Mouse (Mus musculus): ENCODE data around the gene Chga. TPM values are rescaled to one million over a fixed set of nuclear protein-coding genes. Genes with fewer than 3 reads are reported as not detected.

The Chga gene
- polyA plus RNA-seq, 1 experiment from 2014 or later = 0.70 TPM

GRCm38 (mm10) chr12:102524760-102525159 is 30.0 kb upstream of the Chga start:
- peaks cover 80% of the 10 kb centered on the region for H3K27me3 ChIP-seq
- no peak overlapping the region for H3K4me2 ChIP-seq
- H3K4me1 ChIP-seq (replicated peaks) = peaks cover 6% of the 10 kb centered on the region
- ATAC-seq (ENCODE audit: insufficient number of reproducible peaks, insufficient read depth, low FRiP score, low TSS enrichment, low read depth) = no peak
- WGBS = 18% methylated on average over 6 of the region's 6 CpGs
- H3K27ac ChIP-seq = no peak overlapping the region
- H3K9ac ChIP-seq (replicated peaks) = no peak overlapping the region
- no peak overlapping the region for H3K4me3 ChIP-seq (replicated peaks)
- no peaks in the 10 kb centered on the region for H3K36me3 ChIP-seq
- H3K9me3 ChIP-seq = no peaks in the 10 kb centered on the region

GRCm38 (mm10) chr12:102527989-102528388 is 26.8 kb upstream of the Chga start:
- Histone ChIP-seq H3K36me3 (no peaks in the 10 kb centered on the region), H3K9me3 (no peaks in the 10 kb centered on the region), H3K27me3 (peaks cover 70% of the 10 kb centered on the region), H3K4me1 (replicated peaks) (no peaks in the 10 kb centered on the region), H3K9ac (replicated peaks) (no peak overlapping the region), H3K4me3 (replicated peaks) (no peak overlapping the region), H3K27ac (no peak overlapping the region), H3K4me2 (no peak overlapping the region)
- no peak for ATAC-seq (ENCODE audit: insufficient number of reproducible peaks, insufficient read depth, low FRiP score, low TSS enrichment, low read depth)
- WGBS = 71% methylated on average over 5 of the region's 5 CpGs

GRCm38 (mm10) chr12:102535796-102536195 is 19.0 kb upstream of the Chga start:
- no peak overlapping the region for H3K4me3 ChIP-seq (replicated peaks)
- no peak overlapping the region for H3K27ac ChIP-seq
- H3K36me3 ChIP-seq = no peaks in the 10 kb centered on the region
- no peaks in the 10 kb centered on the region for H3K9me3 ChIP-seq
- H3K9ac ChIP-seq (replicated peaks) = no peak overlapping the region
- 68% methylated on average over 1 of the region's 1 CpGs for WGBS
- peaks cover 65% of the 10 kb centered on the region for H3K27me3 ChIP-seq
- no peak overlapping the region for H3K4me2 ChIP-seq
- no peak for ATAC-seq (ENCODE audit: insufficient number of reproducible peaks, insufficient read depth, low FRiP score, low TSS enrichment, low read depth)
- no peaks in the 10 kb centered on the region for H3K4me1 ChIP-seq (replicated peaks)

- ATAC-seq (ENCODE audit: insufficient number of reproducible peaks, insufficient read depth, low FRiP score, low TSS enrichment, low read depth) = no peak
- H3K9ac ChIP-seq (replicated peaks) = no peak overlapping the region
- no peaks in the 10 kb centered on the region for H3K36me3 ChIP-seq
- H3K4me2 ChIP-seq = no peak overlapping the region
- no peaks in the 10 kb centered on the region for H3K9me3 ChIP-seq
- H3K27ac ChIP-seq = no peak overlapping the region
- no peaks in the 10 kb centered on the region for H3K4me1 ChIP-seq (replicated peaks)
- WGBS = 43% methylated on average over 8 of the region's 8 CpGs
- peaks cover 43% of the 10 kb centered on the region for H3K27me3 ChIP-seq
- H3K4me3 ChIP-seq (replicated peaks) = no peak overlapping the region
Measured at GRCm38 (mm10) chr12:102540278-102540677, 14.5 kb upstream of the Chga start.

GRCm38 (mm10) chr12:102541168-102541567 is 13.6 kb upstream of the Chga start:
- ATAC-seq (ENCODE audit: insufficient number of reproducible peaks, insufficient read depth, low FRiP score, low TSS enrichment, low read depth) = no peak
- no peak overlapping the region for H3K27ac ChIP-seq
- no peak overlapping the region for H3K4me3 ChIP-seq (replicated peaks)
- H3K36me3 ChIP-seq = no peaks in the 10 kb centered on the region
- no peak overlapping the region for H3K4me2 ChIP-seq
- H3K9me3 ChIP-seq = no peaks in the 10 kb centered on the region
- no peaks in the 10 kb centered on the region for H3K4me1 ChIP-seq (replicated peaks)
- H3K9ac ChIP-seq (replicated peaks) = no peak overlapping the region
- WGBS = 95% methylated on average over 7 of the region's 7 CpGs
- H3K27me3 ChIP-seq = peaks cover 40% of the 10 kb centered on the region

- Histone ChIP-seq H3K27ac (no peak overlapping the region), H3K27me3 (peaks cover 24% of the 10 kb centered on the region; the same call in 1 of the 2 replicates), H3K9me3 (no peaks in the 10 kb centered on the region), H3K36me3 (no peaks in the 10 kb centered on the region), H3K4me3 (replicated peaks) (no peak overlapping the region), H3K9ac (replicated peaks) (no peak overlapping the region), H3K4me1 (replicated peaks) (no peaks in the 10 kb centered on the region), H3K4me2 (no peak overlapping the region)
- ATAC-seq (ENCODE audit: insufficient number of reproducible peaks, insufficient read depth, low FRiP score, low TSS enrichment, low read depth) = no peak
- WGBS = 65% methylated on average over 6 of the region's 6 CpGs
Measured at GRCm38 (mm10) chr12:102545122-102545521, 9.6 kb upstream of the Chga start.

- Histone ChIP-seq H3K4me3 (replicated peaks) (no peak overlapping the region), H3K27me3 (peaks cover 55% of the 10 kb centered on the region), H3K36me3 (no peaks in the 10 kb centered on the region), H3K4me1 (replicated peaks) (peaks cover 4% of the 10 kb centered on the region; the same call in 1 of the 2 replicates), H3K9me3 (no peaks in the 10 kb centered on the region), H3K9ac (replicated peaks) (no peak overlapping the region), H3K27ac (no peak overlapping the region), H3K4me2 (no peak overlapping the region)
- ATAC-seq (ENCODE audit: insufficient number of reproducible peaks, insufficient read depth, low FRiP score, low TSS enrichment, low read depth) = peak; percentile 69; the same call in 1 of the 2 replicates
- 4% methylated on average over 11 of the region's 11 CpGs for WGBS
Measured at GRCm38 (mm10) chr12:102550529-102550928, 4.2 kb upstream of the Chga start.

GRCm38 (mm10) chr12:102551186-102551585 is 3.6 kb upstream of the Chga start:
- H3K27ac ChIP-seq = no peak overlapping the region
- H3K9ac ChIP-seq (replicated peaks) = no peak overlapping the region
- peaks cover 61% of the 10 kb centered on the region for H3K27me3 ChIP-seq
- peaks cover 4% of the 10 kb centered on the region; the same call in 1 of the 2 replicates for H3K4me1 ChIP-seq (replicated peaks)
- H3K36me3 ChIP-seq = no peaks in the 10 kb centered on the region
- no peak for ATAC-seq (ENCODE audit: insufficient number of reproducible peaks, insufficient read depth, low FRiP score, low TSS enrichment, low read depth)
- no peak overlapping the region for H3K4me2 ChIP-seq
- H3K4me3 ChIP-seq (replicated peaks) = no peak overlapping the region
- WGBS = 81% methylated on average over 3 of the region's 3 CpGs
- no peaks in the 10 kb centered on the region for H3K9me3 ChIP-seq

- no peak for ATAC-seq (ENCODE audit: insufficient number of reproducible peaks, insufficient read depth, low FRiP score, low TSS enrichment, low read depth)
Measured at GRCm38 (mm10) chr12:102552001-102552400, 2.8 kb upstream of the Chga start.

GRCm38 (mm10) chr12:102553705-102554275 is 979 bp upstream of the Chga start:
- peaks cover 4% of the 10 kb centered on the region; the same call in 1 of the 2 replicates for H3K4me1 ChIP-seq (replicated peaks)
- H3K36me3 ChIP-seq = no peaks in the 10 kb centered on the region
- no peak overlapping the region for H3K4me2 ChIP-seq
- H3K9me3 ChIP-seq = no peaks in the 10 kb centered on the region
- no peak overlapping the region for H3K27ac ChIP-seq
- H3K27me3 ChIP-seq = peaks cover 71% of the 10 kb centered on the region
- no peak for ATAC-seq (ENCODE audit: insufficient number of reproducible peaks, insufficient read depth, low FRiP score, low TSS enrichment, low read depth)
- WGBS = 77% methylated on average over 14 of the region's 14 CpGs
- no peak overlapping the region for H3K9ac ChIP-seq (replicated peaks)
- H3K4me3 ChIP-seq (replicated peaks) = no peak overlapping the region

More at GRCm38 (mm10) chr12:102552001-102552400, 2.8 kb upstream of the Chga start:
- 78% methylated on average over 6 of the region's 6 CpGs for WGBS
- Histone ChIP-seq H3K4me3 (replicated peaks) (no peak overlapping the region), H3K27me3 (peaks cover 62% of the 10 kb centered on the region), H3K36me3 (no peaks in the 10 kb centered on the region), H3K27ac (no peak overlapping the region), H3K4me2 (no peak overlapping the region), H3K4me1 (replicated peaks) (peaks cover 4% of the 10 kb centered on the region; the same call in 1 of the 2 replicates), H3K9ac (replicated peaks) (no peak overlapping the region), H3K9me3 (no peaks in the 10 kb centered on the region)

GRCm38 (mm10) chr12:102555850-102556249 is 1.1 kb downstream of the Chga start:
- Histone ChIP-seq H3K9ac (replicated peaks) (no peak overlapping the region), H3K4me3 (replicated peaks) (no peak overlapping the region), H3K4me1 (replicated peaks) (peaks cover 4% of the 10 kb centered on the region; the same call in 1 of the 2 replicates), H3K4me2 (no peak overlapping the region), H3K27ac (no peak overlapping the region), H3K9me3 (no peaks in the 10 kb centered on the region), H3K27me3 (peaks cover 73% of the 10 kb centered on the region), H3K36me3 (no peaks in the 10 kb centered on the region)
- 63% methylated on average over 3 of the region's 3 CpGs for WGBS
- ATAC-seq (ENCODE audit: insufficient number of reproducible peaks, insufficient read depth, low FRiP score, low TSS enrichment, low read depth) = no peak

GRCm38 (mm10) chr12:102557372-102557771 is 2.6 kb downstream of the Chga start:
- WGBS = 87% methylated on average over 5 of the region's 5 CpGs

More at GRCm38 (mm10) chr12:102557372-102557771, 2.6 kb downstream of the Chga start:
- Histone ChIP-seq H3K27me3 (peaks cover 58% of the 10 kb centered on the region), H3K4me1 (replicated peaks) (peaks cover 4% of the 10 kb centered on the region; the same call in 1 of the 2 replicates), H3K27ac (no peak overlapping the region), H3K9me3 (no peaks in the 10 kb centered on the region), H3K36me3 (no peaks in the 10 kb centered on the region), H3K4me2 (no peak overlapping the region), H3K4me3 (replicated peaks) (no peak overlapping the region), H3K9ac (replicated peaks) (no peak overlapping the region)
- no peak for ATAC-seq (ENCODE audit: insufficient number of reproducible peaks, insufficient read depth, low FRiP score, low TSS enrichment, low read depth)
